Mouse (Mus musculus): Measurements from ENCODE around the gene Polr3e. TPM values are rescaled to one million over a fixed set of nuclear protein-coding genes. Genes with fewer than 3 reads are reported as not detected.
A peak's percentile ranks its signal among the peaks of the same experiment; 100 is the strongest.
"Not testable (repeated sequence)": the region's sequence is repeated elsewhere in the genome, so short reads cannot be mapped to it uniquely, and the experiment has no call there.

Gene Polr3e
- polyA plus RNA-seq, 1 experiment from 2014 or later, result 12.8 TPM

DNA sequence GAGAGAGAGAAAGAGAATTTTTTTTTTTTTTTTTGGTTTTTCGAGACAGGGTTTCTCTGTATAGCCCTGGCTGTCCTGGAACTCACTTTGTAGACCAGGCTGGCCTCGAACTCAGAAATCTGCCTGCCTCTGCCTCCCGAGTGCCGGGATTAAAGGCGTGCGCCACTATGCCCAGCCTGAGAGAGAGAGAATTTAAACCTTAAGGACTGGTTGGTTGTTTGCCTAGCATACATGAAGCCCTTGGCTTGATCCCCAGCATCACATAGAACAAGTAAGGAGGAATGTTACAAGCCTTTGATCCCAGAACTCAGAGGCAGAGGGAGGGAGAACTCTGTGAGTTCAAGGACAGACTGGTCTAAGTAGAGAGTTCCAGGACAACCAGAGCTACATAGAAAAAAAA is 6.3 kb upstream of the Polr3e start:
- not testable (repeated sequence) for H3K27me3 ChIP-seq; H3K4me3 ChIP-seq (replicated peaks); H3K36me3 ChIP-seq (replicated peaks); H3K27ac ChIP-seq (replicated peaks); H3K4me1 ChIP-seq (replicated peaks); H3K9me3 ChIP-seq (replicated peaks); H3K4me2 ChIP-seq; ATAC-seq (ENCODE audit: insufficient read depth); H3K9ac ChIP-seq
- 75% methylated on average over 6 of the region's 6 CpGs for WGBS (ENCODE audit: insufficient replicate concordance)

GRCm38 (mm10) chr7:120913332-120913731 is 4.2 kb upstream of the Polr3e start:
- Histone ChIP-seq H3K9me3 (replicated peaks) (no peaks in the 10 kb centered on the region), H3K9ac (no peak overlapping the region), H3K27ac (replicated peaks) (no peak overlapping the region), H3K4me3 (replicated peaks) (no peak overlapping the region), H3K36me3 (replicated peaks) (no peaks in the 10 kb centered on the region), H3K4me2 (no peak overlapping the region), H3K4me1 (replicated peaks) (peaks cover 17% of the 10 kb centered on the region), H3K27me3 (no peaks in the 10 kb centered on the region)
- ATAC-seq (ENCODE audit: insufficient read depth), result no peak
- 16% methylated on average over 1 of the region's 1 CpGs for WGBS (ENCODE audit: insufficient replicate concordance)

DNA sequence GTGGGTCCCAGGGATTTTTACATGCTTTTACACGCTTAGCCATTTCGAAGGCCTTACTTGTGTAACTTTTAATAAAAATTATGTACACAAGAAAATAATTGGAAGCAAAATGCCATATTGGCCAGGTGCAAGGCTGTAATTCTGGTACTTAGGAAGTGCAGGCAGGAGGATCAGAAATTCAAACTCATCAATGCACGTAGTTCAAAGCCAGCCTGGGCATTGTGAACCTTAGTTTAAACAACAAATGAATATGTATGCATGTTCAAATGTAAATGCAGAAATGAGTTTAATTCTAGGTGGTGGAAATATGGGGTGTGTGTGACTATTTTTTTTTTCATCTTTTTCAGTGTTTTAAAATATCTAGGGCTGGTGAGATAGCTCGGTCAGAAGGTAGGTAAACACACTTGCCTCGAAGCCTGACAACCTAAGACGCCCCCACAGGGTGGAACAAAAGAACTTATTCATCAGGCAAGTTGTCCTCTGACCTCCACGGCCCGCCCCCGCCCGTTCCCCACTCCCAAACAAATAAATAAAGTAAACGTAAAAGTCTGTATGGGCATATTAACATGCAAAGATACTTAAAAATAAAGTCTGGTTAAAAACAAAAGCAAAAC is 1.2 kb upstream of the Polr3e start:
- Histone ChIP-seq H3K9ac (no peak overlapping the region), H3K9me3 (replicated peaks) (no peaks in the 10 kb centered on the region), H3K27ac (replicated peaks) (0 out of 2 replicates have a peak overlapping the region, but pooled peaks have one; percentile 20), H3K27me3 (no peaks in the 10 kb centered on the region), H3K36me3 (replicated peaks) (no peaks in the 10 kb centered on the region; the same call in 1 of the 2 replicates), H3K4me1 (replicated peaks) (peaks cover 37% of the 10 kb centered on the region), H3K4me3 (replicated peaks) (peak overlapping the region; percentile 96), H3K4me2 (peak overlapping the region; percentile 98)
- 29% methylated on average over 11 of the region's 11 CpGs for WGBS (ENCODE audit: insufficient replicate concordance)
- ATAC-seq (ENCODE audit: insufficient read depth), result no peak

DNA sequence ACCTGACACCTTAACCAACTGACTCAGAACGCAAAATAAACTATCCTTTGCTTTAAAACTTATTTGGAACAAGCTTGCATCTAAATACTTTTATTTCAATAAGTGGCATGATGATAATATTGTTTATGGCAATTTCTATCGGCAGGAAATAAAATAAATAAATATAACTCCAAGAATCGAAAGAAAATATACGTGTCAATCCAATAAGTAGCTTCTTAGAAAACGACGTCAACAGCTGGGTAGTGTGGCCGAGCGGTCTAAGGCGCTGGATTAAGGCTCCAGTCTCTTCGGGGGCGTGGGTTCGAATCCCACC is 309 bp upstream of the Polr3e start:
- Histone ChIP-seq H3K4me3 (replicated peaks) (peak overlapping the region; percentile 96), H3K4me2 (peak overlapping the region; percentile 98), H3K27ac (replicated peaks) (peak overlapping the region; percentile 38; the same call in 1 of the 2 replicates), H3K9me3 (replicated peaks) (no peaks in the 10 kb centered on the region), H3K4me1 (replicated peaks) (peaks cover 37% of the 10 kb centered on the region), H3K9ac (peak overlapping the region; percentile 50), H3K36me3 (replicated peaks) (no peaks in the 10 kb centered on the region; the same call in 1 of the 2 replicates), H3K27me3 (no peaks in the 10 kb centered on the region)
- peak; percentile 84; the same call in 1 of the 2 replicates for ATAC-seq (ENCODE audit: insufficient read depth)
- WGBS (ENCODE audit: insufficient replicate concordance), result 4% methylated on average over 12 of the region's 12 CpGs

- Histone ChIP-seq H3K9ac (peak overlapping the region; percentile 88), H3K27ac (replicated peaks) (peak overlapping the region; percentile 90), H3K9me3 (replicated peaks) (no peaks in the 10 kb centered on the region), H3K4me1 (replicated peaks) (peaks cover 41% of the 10 kb centered on the region), H3K36me3 (replicated peaks) (peaks cover 9% of the 10 kb centered on the region; the same call in 1 of the 2 replicates), H3K4me2 (peak overlapping the region; percentile 98), H3K4me3 (replicated peaks) (peak overlapping the region; percentile 96), H3K27me3 (no peaks in the 10 kb centered on the region)
- peak; percentile 68 for ATAC-seq (ENCODE audit: insufficient read depth)
- 5% methylated on average over 10 of the region's 10 CpGs for WGBS (ENCODE audit: insufficient replicate concordance)
Observed at GRCm38 (mm10) chr7:120918526-120918962, 1.0 kb downstream of the Polr3e start.

DNA sequence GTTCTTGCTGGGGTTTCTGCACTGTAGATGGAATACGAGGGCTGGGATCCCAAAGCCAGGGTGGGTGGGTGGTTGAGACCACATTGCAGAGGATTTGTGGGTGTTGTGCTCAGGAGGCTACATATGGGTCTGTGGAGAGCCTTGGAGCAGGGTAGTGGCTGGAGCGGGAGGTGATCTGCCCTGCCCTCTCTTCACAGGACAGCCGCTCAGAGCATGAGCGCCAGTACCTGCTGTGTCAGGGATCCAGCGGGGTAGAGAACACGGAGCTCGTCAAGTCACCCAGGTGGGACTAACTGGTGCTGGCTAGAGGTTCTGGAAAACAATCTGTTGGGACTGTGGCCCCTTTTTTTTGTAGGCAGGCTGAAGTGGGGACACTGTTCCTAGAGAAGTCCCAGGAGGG is 15.6 kb downstream of the Polr3e start:
- H3K4me1 ChIP-seq (replicated peaks), result peaks cover 18% of the 10 kb centered on the region
- WGBS (ENCODE audit: insufficient replicate concordance), result 83% methylated on average over 7 of the region's 7 CpGs
- H3K36me3 ChIP-seq (replicated peaks), result peaks cover 95% of the 10 kb centered on the region
- H3K9me3 ChIP-seq (replicated peaks), result no peaks in the 10 kb centered on the region
- peak overlapping the region; percentile 53 for H3K27ac ChIP-seq (replicated peaks)
- no peaks in the 10 kb centered on the region for H3K27me3 ChIP-seq
- H3K9ac ChIP-seq, result no peak overlapping the region
- no peak overlapping the region for H3K4me3 ChIP-seq (replicated peaks)
- ATAC-seq (ENCODE audit: insufficient read depth), result no peak
- no peak overlapping the region for H3K4me2 ChIP-seq

- Histone ChIP-seq H3K4me1 (replicated peaks) (peaks cover 18% of the 10 kb centered on the region), H3K36me3 (replicated peaks) (peaks cover 95% of the 10 kb centered on the region), H3K4me3 (replicated peaks) (no peak overlapping the region), H3K27ac (replicated peaks) (peak overlapping the region; percentile 53), H3K9me3 (replicated peaks) (no peaks in the 10 kb centered on the region), H3K9ac (peak overlapping the region; percentile 15; the same call in 1 of the 2 replicates), H3K27me3 (no peaks in the 10 kb centered on the region), H3K4me2 (peak overlapping the region; percentile 29; the same call in 1 of the 2 replicates)
- 58% methylated on average over 5 of the region's 5 CpGs for WGBS (ENCODE audit: insufficient replicate concordance)
- peak; percentile 74 for ATAC-seq (ENCODE audit: insufficient read depth)
Observed at GRCm38 (mm10) chr7:120933680-120934195, 16.2 kb downstream of the Polr3e start.

DNA sequence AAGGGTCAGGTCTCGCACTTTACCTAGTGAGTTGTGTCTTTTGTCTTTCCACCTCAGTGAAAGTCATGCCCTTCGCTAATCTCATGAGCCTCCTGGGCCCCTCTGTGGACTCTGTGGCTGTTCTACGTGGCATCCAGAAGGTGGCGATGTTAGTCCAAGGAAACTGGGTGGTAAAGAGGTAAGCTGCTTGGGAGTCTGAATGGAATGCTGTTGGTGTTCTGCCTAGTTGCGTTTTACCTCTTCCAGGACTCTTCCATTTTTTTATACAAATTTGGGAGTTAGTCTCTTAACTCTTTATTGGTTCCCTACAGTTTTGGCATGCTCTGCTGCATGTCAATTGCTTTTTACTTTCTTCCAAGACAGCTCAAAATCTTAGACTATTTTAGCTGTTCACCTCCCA is 17.2 kb downstream of the Polr3e start:
- whole genome bisulfite sequencing (ENCODE audit: insufficient replicate concordance), result 40% methylated on average over 5 of the region's 5 CpGs
- peaks cover 95% of the 10 kb centered on the region for H3K36me3 ChIP-seq (replicated peaks)
- peak; percentile 50; the same call in 1 of the 2 replicates for ATAC-seq (ENCODE audit: insufficient read depth)

GRCm38 (mm10) chr7:120936522-120936921 is 19.0 kb downstream of the Polr3e start:
- no peaks in the 10 kb centered on the region for H3K27me3 ChIP-seq
- H3K36me3 ChIP-seq (replicated peaks), result peaks cover 95% of the 10 kb centered on the region
- H3K4me3 ChIP-seq (replicated peaks), result no peak overlapping the region
- 66% methylated on average over 4 of the region's 4 CpGs for WGBS (ENCODE audit: insufficient replicate concordance)
- H3K9me3 ChIP-seq (replicated peaks), result no peaks in the 10 kb centered on the region
- no peak for ATAC-seq (ENCODE audit: insufficient read depth)
- H3K4me1 ChIP-seq (replicated peaks), result peaks cover 18% of the 10 kb centered on the region
- no peak overlapping the region for H3K27ac ChIP-seq (replicated peaks)
- H3K4me2 ChIP-seq, result no peak overlapping the region
- no peak overlapping the region for H3K9ac ChIP-seq

More for the DNA sequence above, 17.2 kb downstream of the Polr3e start:
- Histone ChIP-seq H3K27me3 (no peaks in the 10 kb centered on the region), H3K9ac (no peak overlapping the region), H3K4me1 (replicated peaks) (peaks cover 18% of the 10 kb centered on the region), H3K4me2 (no peak overlapping the region), H3K9me3 (replicated peaks) (no peaks in the 10 kb centered on the region), H3K27ac (replicated peaks) (no peak overlapping the region), H3K4me3 (replicated peaks) (no peak overlapping the region)

- Histone ChIP-seq H3K36me3 (replicated peaks) (peaks cover 97% of the 10 kb centered on the region), H3K27me3 (no peaks in the 10 kb centered on the region), H3K4me2 (no peak overlapping the region), H3K4me1 (replicated peaks) (peaks cover 14% of the 10 kb centered on the region), H3K27ac (replicated peaks) (no peak overlapping the region), H3K4me3 (replicated peaks) (no peak overlapping the region), H3K9me3 (replicated peaks) (no peaks in the 10 kb centered on the region), H3K9ac (no peak overlapping the region)
- no peak for ATAC-seq (ENCODE audit: insufficient read depth)
- WGBS (ENCODE audit: insufficient replicate concordance), result 83% methylated on average over 9 of the region's 9 CpGs
Observed at GRCm38 (mm10) chr7:120938206-120938605, 20.7 kb downstream of the Polr3e start.

DNA sequence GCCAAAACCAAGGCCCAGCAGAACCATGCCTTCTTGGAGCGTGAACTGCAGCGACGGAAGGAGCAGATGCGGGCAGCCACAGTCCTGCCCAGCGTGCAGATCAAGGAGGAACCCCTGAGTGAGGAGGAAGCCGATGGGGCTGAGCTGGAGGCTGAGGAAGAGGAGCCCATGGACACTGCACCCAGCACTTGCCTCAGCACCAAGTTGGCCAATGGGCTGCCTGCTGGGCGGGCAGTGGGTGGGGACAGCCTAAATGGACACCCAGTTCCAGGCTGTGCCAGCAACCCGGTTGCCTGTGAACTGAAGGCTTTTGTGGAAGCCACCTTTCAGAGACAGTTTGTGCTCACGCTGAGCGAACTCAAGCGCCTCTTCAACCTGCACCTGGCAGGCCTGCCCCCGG is 22.8 kb downstream of the Polr3e start:
- H3K4me2 ChIP-seq, result no peak overlapping the region

More for the DNA sequence above, 22.8 kb downstream of the Polr3e start:
- peaks cover 94% of the 10 kb centered on the region for H3K36me3 ChIP-seq (replicated peaks)
- no peaks in the 10 kb centered on the region for H3K27me3 ChIP-seq
- 0 out of 2 replicates have a peak, but pooled peaks have one; percentile 26 for ATAC-seq (ENCODE audit: insufficient read depth)
- no peaks in the 10 kb centered on the region for H3K4me1 ChIP-seq (replicated peaks)
- WGBS (ENCODE audit: insufficient replicate concordance), result 87% methylated on average over 12 of the region's 12 CpGs
- no peak overlapping the region for H3K4me3 ChIP-seq (replicated peaks)
- no peak overlapping the region for H3K27ac ChIP-seq (replicated peaks)
- H3K9me3 ChIP-seq (replicated peaks), result no peaks in the 10 kb centered on the region
- H3K9ac ChIP-seq, result no peak overlapping the region

Measured in liver, embryonic 15.5 days (tissue).